ENCODE assay signal across 1 mouse cellular context in the genomic region with DNA sequence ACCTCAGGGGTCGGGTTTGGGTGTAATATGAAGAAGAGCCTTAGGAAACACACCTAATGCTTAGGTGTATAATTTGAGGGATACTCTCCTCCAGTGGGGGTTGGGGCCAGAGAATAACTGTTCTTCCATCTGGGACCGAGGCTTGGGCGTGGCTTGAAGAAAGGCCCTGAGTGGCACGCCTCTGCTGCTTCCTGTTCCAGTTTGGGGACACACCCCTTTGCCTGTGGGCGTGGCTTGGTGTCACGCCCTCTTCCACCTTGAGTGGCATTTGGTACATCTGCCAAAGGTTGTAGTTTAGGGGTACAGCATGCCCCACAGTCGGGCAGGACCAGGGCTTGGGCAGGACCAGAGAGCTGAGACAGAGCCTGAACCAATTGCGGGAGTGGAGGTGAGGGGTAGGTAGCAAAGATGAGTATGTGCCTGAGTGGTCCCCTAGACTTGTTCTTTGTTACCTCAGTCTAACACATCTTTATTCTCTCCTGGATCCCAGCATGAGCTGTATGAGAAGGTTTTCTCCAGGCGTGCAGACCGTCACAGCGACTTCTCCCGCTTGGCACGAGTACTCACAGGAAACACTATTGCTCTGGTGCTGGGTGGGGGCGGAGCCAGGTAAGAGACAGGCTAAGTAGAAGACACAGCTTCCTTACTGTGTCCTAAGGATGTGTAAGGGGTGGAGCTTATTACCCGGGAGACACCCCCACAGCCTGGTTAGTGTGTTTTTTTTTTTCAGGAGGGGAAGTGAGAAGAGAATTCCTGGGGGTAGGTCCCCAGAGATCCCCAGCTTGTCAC.
TF ChIP-seq lines count a peak whose summit lies in the region.

No protein-coding gene starts in this region.

TF ChIP-seq in MEL, 35 proteins besides CTCF, POLR2A, EP300 and RAD21:
- no peak for TF ChIP-seq E2F4 (IDR thresholded peaks at IDR 0.05; ENCODE audit: borderline replicate concordance, low read depth, low read length)
- peak; percentile 85 for TF ChIP-seq ELF1 (IDR thresholded peaks at IDR 0.05; ENCODE audit: low read depth, low read length)
- TF ChIP-seq ZNF384 (IDR thresholded peaks at IDR 0.05; ENCODE audit: low read depth, low read length): peak; percentile 56
- TF ChIP-seq CHD2 (IDR thresholded peaks at IDR 0.05; ENCODE audit: low read length): 0 out of 2 replicates have a peak, but pooled peaks have one; percentile 17
- peak; percentile 77 for TF ChIP-seq MXI1 (IDR thresholded peaks at IDR 0.05; ENCODE audit: low read depth, low read length)
- 0 out of 2 replicates have a peak, but pooled peaks have one; percentile 53 for TF ChIP-seq HCFC1 (IDR thresholded peaks at IDR 0.05; ENCODE audit: low read depth, low read length)
- TF ChIP-seq ZKSCAN1 (IDR thresholded peaks at IDR 0.05; ENCODE audit: low read depth, low read length): no peak
- no peak for TF ChIP-seq JUND (IDR thresholded peaks at IDR 0.05; ENCODE audit: low read depth, low read length)
- TF ChIP-seq ETS1 (IDR thresholded peaks at IDR 0.05; ENCODE audit: low read depth, low read length): no peak
- TF ChIP-seq SIN3A (IDR thresholded peaks at IDR 0.05; ENCODE audit: low read length): peak; percentile 53
- no peak for TF ChIP-seq KAT2A (conservative IDR thresholded peaks at IDR 0.05; ENCODE audit: low read depth, low read length)
- 0 out of 2 replicates have a peak, but pooled peaks have one; percentile 25 for TF ChIP-seq NELFE (IDR thresholded peaks at IDR 0.05; ENCODE audit: low read depth, low read length)
- no peak for TF ChIP-seq TCF12 (IDR thresholded peaks at IDR 0.05; ENCODE audit: low read depth, low read length)
- no peak for TF ChIP-seq ZMIZ1 (IDR thresholded peaks at IDR 0.05; ENCODE audit: low read depth, low read length)
- no peak for TF ChIP-seq USF2 (IDR thresholded peaks at IDR 0.05; ENCODE audit: borderline replicate concordance in 1 of 2, insufficient read depth in 1 of 2, low read depth in 1 of 2, low read length in 2 of 2)
- TF ChIP-seq GABPA (IDR thresholded peaks at IDR 0.05; ENCODE audit: low read depth, low read length): no peak
- TF ChIP-seq MAFK (IDR thresholded peaks at IDR 0.05; ENCODE audit: borderline replicate concordance, low read depth, low read length): no peak
- no peak for TF ChIP-seq NRF1 (IDR thresholded peaks at IDR 0.05; ENCODE audit: insufficient read depth, low read depth, low read length, poor library complexity, severe bottlenecking)
- no peak for TF ChIP-seq ZC3H11A (IDR thresholded peaks at IDR 0.05; ENCODE audit: low read depth, low read length)
- peak; percentile 13; the same call in 1 of the 2 replicates for TF ChIP-seq USF1 (IDR thresholded peaks at IDR 0.05; ENCODE audit: low read depth, low read length)
- no peak for TF ChIP-seq MEF2A (IDR thresholded peaks at IDR 0.05; ENCODE audit: extremely low read depth, insufficient replicate concordance, low read depth, low read length, poor library complexity, severe bottlenecking)
- no peak for TF ChIP-seq POLR2AphosphoS2 (IDR thresholded peaks at IDR 0.05; ENCODE audit: low read length)
- TF ChIP-seq CHD1 (IDR thresholded peaks at IDR 0.05; ENCODE audit: low read depth, low read length): no peak
- 0 out of 2 replicates have a peak, but pooled peaks have one; percentile 8 for TF ChIP-seq RCOR1 (IDR thresholded peaks at IDR 0.05; ENCODE audit: low read depth, low read length)
